Mouse (Mus musculus) lung, postnatal 0 days (tissue): ENCODE results near the gene Zfp3.

Source experiments
- CTCF ChIP-seq: IDR thresholded peaks from 2 replicates; pipeline ENCODE4 v1.5.1; 2016; ENCODE audit warnings: antibody characterized with exemption, mild to moderate bottlenecking
- EP300 ChIP-seq: IDR thresholded peaks from 2 replicates; pipeline ENCODE4 v1.6.1; 2016; ENCODE audit warnings: antibody characterized with exemption, mild to moderate bottlenecking, control low read depth

- TF ChIP-seq CTCF (no peak), EP300 (no peak)
These were observed 43.6 kb downstream of the Zfp3 start for GRCm38 (mm10) chr11:70807630-70808029.
